Mouse (Mus musculus) right cerebral cortex, postnatal 25 days (tissue): Measurements from ENCODE around the gene Nuak2.

Experiments used
- DNase-seq: peaks from one replicate; pipeline ENCODE4 v3.0.0; 2022

Nuak2 gene

GRCm38 (mm10) chr1:132298801-132299464 is 17.0 kb upstream of the Nuak2 start:
- DNase-seq, result peak; percentile 53

GRCm38 (mm10) chr1:132299744-132300143 is 16.2 kb upstream of the Nuak2 start:
- no peak for DNase-seq

DNA sequence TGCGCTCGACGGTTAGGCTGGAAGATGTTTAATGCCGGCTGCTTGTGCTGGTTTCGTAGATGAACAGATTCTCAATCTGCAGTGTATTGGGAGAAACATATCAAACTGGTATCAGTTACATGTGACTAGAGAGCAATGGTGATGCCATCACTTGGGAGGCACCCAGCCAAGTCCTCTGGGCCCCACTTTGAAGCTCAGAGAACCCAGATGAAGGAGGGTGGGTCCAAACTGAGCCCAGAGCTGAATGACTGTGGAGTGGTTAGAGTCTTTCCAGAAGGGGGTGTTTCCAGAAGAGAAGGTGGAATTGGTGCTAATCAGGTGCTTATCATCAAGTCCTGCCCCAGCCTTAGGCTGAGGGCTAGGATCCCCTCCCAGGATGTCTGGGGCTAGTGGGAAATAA is 14.7 kb upstream of the Nuak2 start:
- DNase-seq, result no peak

GRCm38 (mm10) chr1:132302341-132302866 is 13.5 kb upstream of the Nuak2 start:
- DNase-seq, result no peak

GRCm38 (mm10) chr1:132304618-132305214 is 11.2 kb upstream of the Nuak2 start:
- DNase-seq, result no peak

DNA sequence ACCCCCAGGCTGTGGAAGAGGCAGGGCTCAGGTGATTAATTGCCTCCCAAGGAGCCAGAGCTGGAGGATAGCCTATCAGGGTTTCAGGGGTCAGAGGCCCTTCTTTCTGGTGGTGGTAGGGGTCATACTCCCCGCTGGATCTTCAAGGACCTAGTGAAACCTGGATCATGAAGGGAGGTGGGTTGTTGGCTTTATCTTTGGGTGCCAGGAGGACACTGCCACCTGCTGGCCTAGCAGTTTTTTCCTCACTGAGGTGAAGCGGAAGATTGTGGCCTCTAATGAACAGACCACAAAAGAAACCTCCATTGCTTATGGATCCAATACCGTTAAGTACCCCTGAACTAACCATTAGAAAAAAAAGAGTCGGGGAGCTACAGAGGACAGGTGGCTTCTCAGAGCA is 9.8 kb upstream of the Nuak2 start:
- no peak for DNase-seq

DNA sequence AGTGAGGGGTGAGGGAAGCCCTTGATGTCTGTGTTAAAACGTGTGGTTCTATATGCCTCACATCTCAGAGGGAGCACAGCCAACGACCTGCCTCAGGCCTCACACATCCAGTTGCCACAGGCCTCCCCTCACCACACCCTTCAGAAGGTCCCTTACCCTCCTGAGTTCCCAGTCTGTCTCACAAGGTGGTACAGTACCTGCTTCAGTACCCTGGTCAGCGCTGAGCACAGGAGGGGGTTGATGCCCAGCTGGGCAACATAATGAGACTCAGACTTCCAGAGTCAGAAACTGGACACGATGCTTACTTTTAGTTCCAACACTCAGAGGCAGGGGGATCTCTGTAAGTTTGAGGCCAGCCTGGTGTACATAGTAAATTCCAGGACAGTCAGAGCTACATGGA is 9.1 kb upstream of the Nuak2 start:
- DNase-seq, result no peak

DNA sequence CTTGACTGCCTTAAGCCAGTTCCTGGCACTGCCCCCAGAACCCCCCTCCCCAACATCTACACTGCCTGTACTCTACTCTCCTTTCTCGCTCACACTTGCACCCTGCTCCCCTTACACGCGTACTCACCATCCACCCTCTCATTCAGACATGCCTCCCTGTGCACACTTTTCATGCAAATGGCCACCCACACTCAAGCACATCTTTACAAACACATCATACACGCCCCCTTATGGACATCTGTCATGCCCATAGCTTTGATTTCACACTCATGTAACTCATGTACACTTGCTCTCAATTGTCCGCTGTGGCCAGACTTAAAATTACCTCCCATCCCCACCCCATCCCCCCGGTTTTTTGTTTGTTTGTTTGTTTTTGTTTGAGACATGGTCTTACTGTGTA is 8.0 kb upstream of the Nuak2 start:
- DNase-seq, result no peak

- DNase-seq, result no peak
Observed at GRCm38 (mm10) chr1:132308674-132309073, 7.3 kb upstream of the Nuak2 start.

DNA sequence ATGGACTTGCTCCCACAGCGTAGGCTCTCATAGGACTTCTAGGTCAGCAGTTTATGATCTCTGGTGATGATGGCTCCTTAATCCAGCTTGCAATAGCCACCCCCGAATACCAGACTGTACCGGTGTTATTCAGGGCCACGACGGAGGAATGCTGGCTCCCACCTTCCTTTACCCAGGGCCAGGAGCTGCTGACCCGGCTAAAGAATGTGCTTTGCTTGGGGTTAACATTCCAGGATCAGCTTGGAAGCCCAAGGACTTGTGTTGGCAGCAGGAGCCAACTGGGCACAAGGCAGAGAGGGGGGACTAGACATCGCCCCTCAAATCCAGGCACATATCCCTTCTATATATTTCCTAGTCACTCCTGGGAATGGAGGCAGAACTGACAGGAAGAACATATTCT is 5.2 kb upstream of the Nuak2 start:
- DNase-seq, result no peak

GRCm38 (mm10) chr1:132311174-132311859 is 4.6 kb upstream of the Nuak2 start:
- DNase-seq, result no peak

DNA sequence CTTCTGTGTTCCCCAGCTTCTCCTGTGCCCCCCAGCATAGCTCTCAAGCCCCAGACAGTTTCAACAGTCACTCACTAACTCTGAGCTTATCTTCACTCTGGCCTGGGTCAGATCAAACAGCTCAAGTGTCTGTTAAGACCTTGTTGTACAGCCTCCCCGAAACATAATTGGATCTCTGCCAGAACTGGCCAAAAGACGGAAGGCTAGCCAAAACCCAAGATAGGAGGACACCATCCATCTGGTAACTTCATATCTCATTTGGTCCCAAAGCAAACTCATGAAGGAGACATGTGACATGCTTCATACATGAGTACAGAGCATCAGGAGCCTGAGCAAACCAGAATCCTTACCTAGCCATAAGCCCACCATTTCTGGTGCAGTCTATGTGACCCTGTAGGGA is 3.9 kb upstream of the Nuak2 start:
- DNase-seq, result no peak

DNA sequence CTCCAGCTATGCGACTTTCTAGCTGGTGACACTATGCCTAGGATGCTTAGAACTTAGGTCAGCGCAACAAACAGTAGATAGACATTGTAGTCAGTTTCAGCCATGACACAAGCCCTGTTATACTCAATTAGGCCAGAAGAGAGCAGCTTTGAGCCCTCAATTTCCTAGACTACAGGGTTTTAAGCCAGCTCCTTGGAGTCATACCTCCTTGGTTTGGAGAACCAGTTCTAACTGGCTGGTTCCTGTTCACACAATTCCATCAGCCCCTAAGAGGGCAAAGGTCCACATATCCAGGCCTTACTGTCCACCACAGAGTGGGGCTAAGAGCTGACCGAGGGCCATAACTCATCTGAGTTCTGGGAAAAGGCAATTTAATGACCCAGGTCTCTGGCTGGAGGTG is 3.2 kb upstream of the Nuak2 start:
- DNase-seq, result no peak

DNA sequence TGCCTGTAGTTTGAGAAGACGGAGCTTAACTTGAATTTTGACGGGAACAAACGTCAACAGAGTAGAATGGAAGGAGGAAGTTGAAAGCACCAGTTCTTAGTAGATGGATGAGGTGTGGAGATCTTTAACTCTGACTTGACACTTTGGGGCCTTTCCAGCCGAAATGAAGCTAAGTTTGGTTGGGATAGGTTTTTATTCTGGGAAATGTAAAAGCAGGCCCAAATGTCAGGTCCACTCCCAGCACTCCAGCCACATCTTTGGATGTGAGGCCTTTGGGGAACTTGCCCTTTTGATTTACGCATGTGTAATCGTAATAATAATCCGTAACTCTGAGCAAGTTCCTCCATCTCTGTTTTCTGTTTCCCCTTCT is 684 bp downstream of the Nuak2 start:
- no peak for DNase-seq

DNA sequence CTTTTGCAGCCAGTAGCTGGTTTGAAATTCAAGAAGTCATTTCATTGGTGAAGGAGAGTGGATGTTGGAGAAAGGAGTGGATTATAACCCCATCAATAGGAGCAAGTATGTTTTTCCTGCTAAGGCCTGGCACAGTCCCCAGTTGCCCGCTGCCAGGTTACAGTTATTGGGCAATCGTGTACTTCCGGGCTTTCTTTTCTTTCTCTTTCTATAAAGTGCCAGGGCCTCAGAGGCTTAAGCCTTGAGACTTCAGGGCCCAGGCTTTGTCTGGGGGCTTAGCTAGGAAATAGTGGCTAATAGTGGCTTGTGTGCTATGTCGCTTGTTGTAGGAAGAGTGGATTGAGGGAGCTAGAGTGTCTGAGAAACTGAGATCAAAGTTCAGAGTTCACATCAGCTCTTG is 1.5 kb downstream of the Nuak2 start:
- no peak for DNase-seq

DNA sequence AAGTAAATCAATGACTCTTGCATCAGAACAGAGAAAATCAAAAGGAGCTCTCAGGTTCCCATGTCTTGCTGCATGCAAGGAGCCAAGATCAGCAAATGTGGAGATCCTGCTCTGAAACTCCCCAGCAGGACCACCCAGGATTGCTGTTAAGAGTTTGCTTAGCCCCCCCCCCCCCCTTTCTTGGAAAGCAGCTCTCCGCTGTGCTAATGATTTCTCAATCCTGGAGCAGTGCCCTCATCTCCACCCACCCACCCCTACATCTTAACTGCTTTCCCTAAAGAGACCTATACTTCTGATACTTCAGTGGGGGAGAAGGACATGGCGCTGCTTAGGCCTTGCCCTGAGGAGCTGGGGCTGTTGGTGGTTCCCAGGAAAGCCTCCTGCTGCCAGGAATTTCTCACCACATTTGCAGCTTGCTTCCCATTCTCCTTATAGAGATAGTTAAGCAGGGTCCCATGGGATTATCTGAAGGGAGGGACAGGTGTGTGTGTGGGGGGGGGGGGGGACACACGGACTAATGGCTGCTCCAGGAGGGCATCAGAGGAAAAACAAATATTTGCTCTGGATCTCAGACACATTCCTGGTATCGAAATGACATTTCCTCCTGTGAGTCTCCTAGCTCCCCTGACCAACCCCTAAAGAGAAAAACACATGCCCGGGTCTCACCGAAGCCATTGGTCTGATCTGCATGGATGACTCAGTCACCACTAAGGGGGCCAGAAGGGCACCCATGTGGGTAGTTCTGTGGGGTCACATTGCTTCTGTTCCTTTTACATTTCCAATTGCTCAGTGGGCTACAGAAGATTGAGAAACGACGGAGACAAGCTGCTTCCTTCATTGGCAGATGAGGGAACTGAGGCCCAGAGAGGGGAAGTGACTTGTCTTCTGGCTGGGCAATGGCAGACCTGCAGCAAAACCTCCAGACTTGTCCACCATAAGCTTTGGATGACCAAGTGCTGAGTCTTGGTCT is 2.3 kb downstream of the Nuak2 start:
- DNase-seq, result no peak

GRCm38 (mm10) chr1:132319242-132319641 is 3.3 kb downstream of the Nuak2 start:
- no peak for DNase-seq

- no peak for DNase-seq
Observed at GRCm38 (mm10) chr1:132321821-132322580, 6.1 kb downstream of the Nuak2 start.

DNA sequence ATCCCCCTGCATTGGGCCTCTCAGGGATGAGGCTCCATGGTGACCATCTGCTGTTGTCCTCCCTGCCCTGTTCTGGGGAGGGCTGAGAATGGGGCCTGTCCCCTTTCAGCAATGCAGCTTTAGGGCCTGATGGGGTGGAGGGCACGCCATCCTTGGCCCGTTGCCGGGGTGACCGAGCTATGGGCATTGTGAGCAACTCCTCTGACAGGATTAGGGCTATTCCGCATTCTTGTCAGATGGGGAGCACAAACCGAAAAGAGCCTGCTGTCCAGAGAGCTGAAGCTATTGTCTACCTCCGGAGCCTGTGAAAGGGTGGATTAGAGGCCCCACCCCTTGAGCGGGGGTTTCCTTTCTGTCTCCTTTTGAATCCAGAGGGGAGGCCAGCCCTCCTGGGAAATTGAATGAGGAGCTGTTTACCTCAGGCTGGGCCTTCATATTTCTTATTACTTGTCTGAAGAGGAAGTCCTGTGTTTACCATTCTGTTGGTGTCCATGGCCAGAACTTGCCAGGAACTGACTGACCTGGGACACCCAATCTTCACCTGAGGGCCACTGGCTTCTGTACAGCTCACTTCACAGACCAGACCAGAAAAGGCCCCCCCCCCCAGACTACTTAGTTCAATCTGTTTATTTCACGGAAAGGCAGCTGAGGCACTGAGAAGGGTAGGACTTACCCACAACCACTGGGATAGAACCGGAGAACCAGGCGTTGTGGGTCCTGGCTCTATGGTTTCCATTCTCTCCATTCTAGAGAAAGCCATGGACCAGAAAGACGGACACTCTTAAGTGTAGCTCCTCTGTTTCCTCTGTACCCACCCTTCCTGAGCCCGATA is 7.0 kb downstream of the Nuak2 start:
- peak; percentile 22 for DNase-seq

DNA sequence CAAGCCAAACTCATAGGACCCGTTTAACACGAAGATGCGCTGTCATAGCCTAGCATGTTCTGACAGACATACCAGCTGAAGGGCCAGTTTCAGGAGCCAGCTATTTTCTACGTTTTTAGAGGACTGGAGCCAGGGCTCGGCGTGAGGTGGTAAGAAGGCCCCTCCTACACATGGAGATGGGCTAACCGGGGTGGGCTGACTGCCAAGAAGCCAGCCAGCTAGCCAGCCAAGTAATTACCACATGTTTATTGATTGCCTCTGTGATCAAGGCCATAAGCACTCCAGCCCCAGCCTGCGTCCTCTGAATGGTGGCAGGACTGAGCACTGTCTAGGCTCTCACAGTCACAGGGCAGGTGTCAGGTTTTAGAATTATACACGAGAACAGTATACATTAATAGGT is 10.9 kb downstream of the Nuak2 start:
- no peak for DNase-seq

- no peak for DNase-seq
Observed at GRCm38 (mm10) chr1:132327477-132327876, 11.6 kb downstream of the Nuak2 start.
